ENCODE assay signal across 23 mouse cellular contexts in genomic region chr13:23942861-23943260, GRCm38 (mm10). TPM values are rescaled to one million over a fixed set of nuclear protein-coding genes. Genes with fewer than 3 reads are reported as not detected.
DNase-seq lines count a peak whose midpoint lies in the region; ATAC-seq and TF ChIP-seq lines count a peak whose summit lies in the region.
"Had no signal": no experiment of that assay in that cellular context is flagged by ENCODE, and none has a peak within 500 bp of the region (broad histone marks: within the 10 kb centered on the region; RNA-seq: fewer than 3 reads in every experiment).

No protein-coding gene starts in this region.

- TF ChIP-seq EP300 in lung, postnatal 0 days (IDR thresholded peaks at IDR 0.05): no peak
- TF ChIP-seq EP300 in ES-Bruce4 (IDR thresholded peaks at IDR 0.05; ENCODE audit: insufficient read depth, low read depth, low read length): no peak

- no peak overlapping the region for H3K9ac ChIP-seq in forebrain, postnatal 0 days
- H3K9ac ChIP-seq in forebrain, embryonic 11.5 days (ENCODE audit: low read length): no peak overlapping the region
- no peak overlapping the region for H3K9ac ChIP-seq in lung, postnatal 0 days (replicated peaks; ENCODE audit: low read depth)
- no peak overlapping the region for H3K9ac ChIP-seq in ES-Bruce4 (ENCODE audit: low read depth, poor library complexity, severe bottlenecking)
- H3K9ac ChIP-seq in embryonic facial prominence, embryonic 14.5 days (ENCODE audit: low read depth, low read length): no peak overlapping the region
- H3K9ac ChIP-seq: embryonic facial prominence, embryonic 15.5 days; hindbrain, embryonic 14.5 days; midbrain, embryonic 12.5 days; neural tube, embryonic 13.5 days had no signal

- H3K4me1 ChIP-seq in forebrain, postnatal 0 days (ENCODE audit: insufficient read depth): no peaks in the 10 kb centered on the region
- 0 out of 2 replicates have a peak, but pooled peaks cover 2% of the 10 kb centered on the region for H3K4me1 ChIP-seq in forebrain, embryonic 11.5 days (replicated peaks; ENCODE audit: control insufficient read depth, insufficient read depth, low read length)
- H3K4me1 ChIP-seq in lung, postnatal 0 days (ENCODE audit: insufficient read depth, low read depth, low read length): no peaks in the 10 kb centered on the region
- H3K4me1 ChIP-seq in ES-Bruce4 (ENCODE audit: control insufficient read depth, insufficient read depth, low read length): no peaks in the 10 kb centered on the region
- no peaks in the 10 kb centered on the region for H3K4me1 ChIP-seq in embryonic facial prominence, embryonic 14.5 days (ENCODE audit: control insufficient read depth, insufficient read depth, low read length)
- H3K4me1 ChIP-seq: embryonic facial prominence, embryonic 15.5 days; neural tube, embryonic 13.5 days had no signal

- no peaks in the 10 kb centered on the region for H3K36me3 ChIP-seq in forebrain, postnatal 0 days (ENCODE audit: insufficient read depth)
- H3K36me3 ChIP-seq in forebrain, embryonic 11.5 days (ENCODE audit: control insufficient read depth, insufficient read depth, low read length): no peaks in the 10 kb centered on the region
- no peaks in the 10 kb centered on the region for H3K36me3 ChIP-seq in lung, postnatal 0 days (ENCODE audit: insufficient read depth, low read length)
- no peaks in the 10 kb centered on the region for H3K36me3 ChIP-seq in ES-Bruce4 (ENCODE audit: control insufficient read depth, insufficient read depth, low read length, poor library complexity, severe bottlenecking)
- no peaks in the 10 kb centered on the region for H3K36me3 ChIP-seq in embryonic facial prominence, embryonic 14.5 days (ENCODE audit: control insufficient read depth, insufficient read depth, low read length)
- H3K36me3 ChIP-seq: embryonic facial prominence, embryonic 15.5 days; midbrain, embryonic 12.5 days; neural tube, embryonic 13.5 days had no signal

- no peak overlapping the region for H3K27ac ChIP-seq in forebrain, postnatal 0 days (ENCODE audit: low read depth, low read length)
- H3K27ac ChIP-seq in forebrain, embryonic 11.5 days (ENCODE audit: low read depth, low read length): no peak overlapping the region
- H3K27ac ChIP-seq in lung, postnatal 0 days (ENCODE audit: low read length): no peak overlapping the region
- no peak overlapping the region for H3K27ac ChIP-seq in ES-Bruce4 (ENCODE audit: insufficient read depth, low read length)
- no peak overlapping the region for H3K27ac ChIP-seq in embryonic facial prominence, embryonic 14.5 days (replicated peaks; ENCODE audit: low read depth, low read length)
- H3K27ac ChIP-seq: embryonic facial prominence, embryonic 15.5 days; hindbrain, embryonic 14.5 days; midbrain, embryonic 12.5 days; neural tube, embryonic 13.5 days had no signal

- DNase-seq in forebrain, postnatal 0 days: no peak
- DNase-seq in forebrain, embryonic 11.5 days (ENCODE audit: low spot score): no peak
- DNase-seq in lung, postnatal 0 days (ENCODE audit: low spot score): peak; percentile 6
- no peak for DNase-seq in lung, adult 18-20 months
- peak; percentile 7 for DNase-seq in embryonic facial prominence, embryonic 14.5 days (ENCODE audit: low spot score)
- DNase-seq in cerebellum, adult 18-20 months: no peak
- DNase-seq in cerebellum, adult 9-10 months: no peak
- DNase-seq: adrenal gland, postnatal 36 days; cerebellum, adult 8-10 months; gastrocnemius, postnatal 36 days; left cerebral cortex, postnatal 4 days; right cerebral cortex, adult 18-20 months; thymus, adult 18-20 months had no signal

- peak; percentile 40 for TF ChIP-seq CTCF in forebrain, postnatal 0 days (IDR thresholded peaks at IDR 0.05; ENCODE audit: low read depth)
- peak; percentile 39 for TF ChIP-seq CTCF in lung, postnatal 0 days (IDR thresholded peaks at IDR 0.05)
- peak; percentile 62 for TF ChIP-seq CTCF in ES-Bruce4 (IDR thresholded peaks at IDR 0.05; ENCODE audit: low read depth, low read length)

- no peak for TF ChIP-seq POLR2A in ES-Bruce4 (IDR thresholded peaks at IDR 0.05; ENCODE audit: insufficient read depth, low read length)

- H3K4me2 ChIP-seq in forebrain, postnatal 0 days (ENCODE audit: low read depth): no peak overlapping the region
- no peak overlapping the region for H3K4me2 ChIP-seq in forebrain, embryonic 11.5 days (ENCODE audit: low read depth, low read length, severe bottlenecking)
- H3K4me2 ChIP-seq in lung, postnatal 0 days (replicated peaks; ENCODE audit: low read depth, low read length): no peak overlapping the region
- no peak overlapping the region for H3K4me2 ChIP-seq in embryonic facial prominence, embryonic 14.5 days (ENCODE audit: low read depth, low read length)
- H3K4me2 ChIP-seq: embryonic facial prominence, embryonic 15.5 days; hindbrain, embryonic 14.5 days; midbrain, embryonic 12.5 days; neural tube, embryonic 13.5 days had no signal

- ATAC-seq in forebrain, postnatal 0 days: no peak
- ATAC-seq in forebrain, embryonic 11.5 days (replicated peaks; ENCODE audit: low FRiP score): no peak
- no peak for ATAC-seq in lung, postnatal 0 days
- no peak for ATAC-seq in embryonic facial prominence, embryonic 14.5 days (ENCODE audit: low read depth)
- ATAC-seq: forebrain, embryonic 16.5 days had no signal

- WGBS in forebrain, postnatal 0 days: 62% methylated on average over 2 of the region's 2 CpGs
- 51% methylated on average over 2 of the region's 2 CpGs for WGBS in forebrain, embryonic 11.5 days
- 51% methylated on average over 2 of the region's 2 CpGs for WGBS in lung, postnatal 0 days
- 38% methylated on average over 2 of the region's 2 CpGs for whole genome bisulfite sequencing in embryonic facial prominence, embryonic 14.5 days

- no peaks in the 10 kb centered on the region for H3K9me3 ChIP-seq in forebrain, postnatal 0 days (ENCODE audit: low read length)
- no peaks in the 10 kb centered on the region for H3K9me3 ChIP-seq in forebrain, embryonic 11.5 days (ENCODE audit: control insufficient read depth, low read length)
- H3K9me3 ChIP-seq in lung, postnatal 0 days (ENCODE audit: low read length): no peaks in the 10 kb centered on the region
- no peaks in the 10 kb centered on the region for H3K9me3 ChIP-seq in ES-Bruce4 (replicated peaks; ENCODE audit: control insufficient read depth, insufficient read depth, low read length, poor library complexity, severe bottlenecking)
- H3K9me3 ChIP-seq in embryonic facial prominence, embryonic 14.5 days (ENCODE audit: control insufficient read depth, low read length): no peaks in the 10 kb centered on the region
- H3K9me3 ChIP-seq: embryonic facial prominence, embryonic 15.5 days; midbrain, embryonic 12.5 days; neural tube, embryonic 13.5 days had no signal

- no peaks in the 10 kb centered on the region for H3K27me3 ChIP-seq in forebrain, postnatal 0 days (ENCODE audit: insufficient read depth, low read length)
- no peaks in the 10 kb centered on the region for H3K27me3 ChIP-seq in forebrain, embryonic 11.5 days (ENCODE audit: control insufficient read depth, insufficient read depth, low read length)
- H3K27me3 ChIP-seq in lung, postnatal 0 days (replicated peaks; ENCODE audit: insufficient read depth, low read length): no peaks in the 10 kb centered on the region
- no peaks in the 10 kb centered on the region; the same call in 1 of the 2 replicates for H3K27me3 ChIP-seq in ES-Bruce4 (ENCODE audit: control insufficient read depth, insufficient read depth, low read length, poor library complexity, severe bottlenecking)
- no peaks in the 10 kb centered on the region for H3K27me3 ChIP-seq in embryonic facial prominence, embryonic 14.5 days (replicated peaks; ENCODE audit: control insufficient read depth, insufficient read depth, low read length)
- H3K27me3 ChIP-seq: embryonic facial prominence, embryonic 15.5 days; neural tube, embryonic 13.5 days had no signal

- H3K4me3 ChIP-seq in forebrain, postnatal 0 days (ENCODE audit: low read depth, low read length): no peak overlapping the region
- H3K4me3 ChIP-seq in forebrain, embryonic 11.5 days (ENCODE audit: low read depth, low read length): no peak overlapping the region
- H3K4me3 ChIP-seq in lung, postnatal 0 days (ENCODE audit: low read depth, low read length): no peak overlapping the region
- H3K4me3 ChIP-seq in ES-Bruce4 (ENCODE audit: low read depth, low read length): no peak overlapping the region
- no peak overlapping the region for H3K4me3 ChIP-seq in embryonic facial prominence, embryonic 14.5 days (ENCODE audit: low read depth, low read length)
- H3K4me3 ChIP-seq: embryonic facial prominence, embryonic 15.5 days; midbrain, embryonic 12.5 days; neural tube, embryonic 13.5 days had no signal

RNA-seq across cellular contexts. Expression of gene Hist1h2aa, which starts 8.6 kb away (rescaled TPM):
- not detected in 2 replicates for total RNA-seq in forebrain, postnatal 0 days (2014; rRNA removed)
- polyA plus RNA-seq in forebrain, postnatal 0 days (2015; fragmentation: Nextera tagmentation; extraction: Ambion mirVana): not detected in 2 replicates
- polyA plus RNA-seq in forebrain, embryonic 11.5 days (2014; fragmentation: Nextera tagmentation; extraction: Ambion mirVana): not detected in 2 replicates
- not detected in 2 replicates for polyA plus RNA-seq in lung, postnatal 0 days (2015; fragmentation: Nextera tagmentation; extraction: Ambion mirVana)
- polyA plus RNA-seq in ES-Bruce4 (2011; ENCODE audit: insufficient read depth, insufficient read length, low read depth, missing spikeins): not detected in 2 replicates
- polyA plus RNA-seq in embryonic facial prominence, embryonic 14.5 days (2014; fragmentation: Nextera tagmentation; extraction: Ambion mirVana): not detected in 2 replicates
- total RNA-seq: adrenal gland, postnatal 36 days; gastrocnemius, postnatal 36 days; layer of hippocampus, postnatal 25 days; left cerebral cortex, postnatal 4 days had no signal
- polyA plus RNA-seq: embryonic facial prominence, embryonic 15.5 days; forebrain, embryonic 16.5 days; heart, embryonic 16.5 days; hindbrain, embryonic 14.5 days; kidney, embryonic 16.5 days; lung, embryonic 16.5 days; midbrain, embryonic 12.5 days; neural tube, embryonic 13.5 days had no signal

RNA-seq across cellular contexts. Expression of gene Hist1h2ba, which starts 8.9 kb away (rescaled TPM):
- not detected in 2 replicates for total RNA-seq in forebrain, postnatal 0 days (2014; rRNA removed)
- not detected in 2 replicates for polyA plus RNA-seq in forebrain, postnatal 0 days (2015; fragmentation: Nextera tagmentation; extraction: Ambion mirVana)
- polyA plus RNA-seq in forebrain, embryonic 11.5 days (2014; fragmentation: Nextera tagmentation; extraction: Ambion mirVana): not detected in 2 replicates
- polyA plus RNA-seq in lung, postnatal 0 days (2015; fragmentation: Nextera tagmentation; extraction: Ambion mirVana): not detected in 2 replicates
- not detected in 2 replicates for polyA plus RNA-seq in ES-Bruce4 (2011; ENCODE audit: insufficient read depth, insufficient read length, low read depth, missing spikeins)
- polyA plus RNA-seq in embryonic facial prominence, embryonic 14.5 days (2014; fragmentation: Nextera tagmentation; extraction: Ambion mirVana): not detected in 2 replicates
- total RNA-seq: adrenal gland, postnatal 36 days; gastrocnemius, postnatal 36 days; layer of hippocampus, postnatal 25 days; left cerebral cortex, postnatal 4 days had no signal
- polyA plus RNA-seq: embryonic facial prominence, embryonic 15.5 days; forebrain, embryonic 16.5 days; heart, embryonic 16.5 days; hindbrain, embryonic 14.5 days; kidney, embryonic 16.5 days; lung, embryonic 16.5 days; midbrain, embryonic 12.5 days; neural tube, embryonic 13.5 days had no signal

RNA-seq across cellular contexts. Expression of gene Slc17a4, which starts 28.1 kb away (rescaled TPM):
- not detected in 2 replicates for total RNA-seq in forebrain, postnatal 0 days (2014; rRNA removed)
- not detected in 2 replicates for polyA plus RNA-seq in forebrain, postnatal 0 days (2015; fragmentation: Nextera tagmentation; extraction: Ambion mirVana)
- not detected in 2 replicates for polyA plus RNA-seq in forebrain, embryonic 11.5 days (2014; fragmentation: Nextera tagmentation; extraction: Ambion mirVana)
- not detected in 2 replicates for polyA plus RNA-seq in lung, postnatal 0 days (2015; fragmentation: Nextera tagmentation; extraction: Ambion mirVana)
- not detected in 2 replicates for polyA plus RNA-seq in ES-Bruce4 (2011; ENCODE audit: insufficient read depth, insufficient read length, low read depth, missing spikeins)
- 0.10 TPM in 1 of 2 replicates, not detected in the other for polyA plus RNA-seq in embryonic facial prominence, embryonic 14.5 days (2014; fragmentation: Nextera tagmentation; extraction: Ambion mirVana)
- total RNA-seq: gastrocnemius, postnatal 36 days; layer of hippocampus, postnatal 25 days; left cerebral cortex, postnatal 4 days had no signal
- polyA plus RNA-seq: embryonic facial prominence, embryonic 15.5 days; forebrain, embryonic 16.5 days; hindbrain, embryonic 14.5 days; lung, embryonic 16.5 days; midbrain, embryonic 12.5 days had no signal

RNA-seq across cellular contexts. Expression of gene Scgn, which starts 48.2 kb away (rescaled TPM):
- total RNA-seq in forebrain, postnatal 0 days (2014; rRNA removed): 1.4 and 3.7 TPM in 2 replicates
- polyA plus RNA-seq in forebrain, postnatal 0 days (2015; fragmentation: Nextera tagmentation; extraction: Ambion mirVana): 2.7 and 3.8 TPM in 2 replicates
- 0.57 and 0.73 TPM in 2 replicates for polyA plus RNA-seq in forebrain, embryonic 11.5 days (2014; fragmentation: Nextera tagmentation; extraction: Ambion mirVana)
- not detected in 2 replicates for polyA plus RNA-seq in lung, postnatal 0 days (2015; fragmentation: Nextera tagmentation; extraction: Ambion mirVana)
- not detected in 2 replicates for polyA plus RNA-seq in ES-Bruce4 (2011; ENCODE audit: insufficient read depth, insufficient read length, low read depth, missing spikeins)
- 0.32 and 0.38 TPM in 2 replicates for polyA plus RNA-seq in embryonic facial prominence, embryonic 14.5 days (2014; fragmentation: Nextera tagmentation; extraction: Ambion mirVana)
- total RNA-seq: gastrocnemius, postnatal 36 days had no signal
- polyA plus RNA-seq: heart, embryonic 16.5 days; kidney, embryonic 16.5 days; lung, embryonic 16.5 days had no signal

Comparison
In these comparisons a context has a peak if more than half of its experiments do, and no peak if none do; other contexts are left out.
1. DNase-seq: peak in lung, postnatal 0 days (single experiment) and embryonic facial prominence, embryonic 14.5 days (single experiment); none in forebrain, postnatal 0 days (single experiment), forebrain, embryonic 11.5 days (single experiment), lung, adult 18-20 months (0 of 2), cerebellum, adult 18-20 months (0 of 2) and cerebellum, adult 9-10 months (single experiment).
2. Peak in every context shown above with its lines, with median percentiles within 50 percentile points of each other: CTCF ChIP-seq.